In genomic region chr15:83936506-83936905, GRCm38 (mm10) we compare ENCODE assay signal across 21 mouse cellular contexts.
A peak's percentile ranks its signal among the peaks of the same experiment; 100 is the strongest.
DNase-seq lines count a peak whose midpoint lies in the region; ATAC-seq and TF ChIP-seq lines count a peak whose summit lies in the region.
"Had no signal": no experiment of that assay in that cellular context is flagged by ENCODE, and none has a peak within 500 bp of the region (broad histone marks: within the 10 kb centered on the region; RNA-seq: fewer than 3 reads in every experiment).

No protein-coding gene starts in this region.

- no peak for TF ChIP-seq CTCF in heart, adult 2 months (IDR thresholded peaks at IDR 0.05)
- TF ChIP-seq CTCF in midbrain, postnatal 0 days (IDR thresholded peaks at IDR 0.05), result no peak
- no peak for TF ChIP-seq CTCF in testis, adult 2 months (IDR thresholded peaks at IDR 0.05; ENCODE audit: control insufficient read depth, insufficient read depth, insufficient replicate concordance, low read depth, low read length)

- no peaks in the 10 kb centered on the region for H3K4me1 ChIP-seq in heart, adult 2 months (ENCODE audit: control insufficient read depth, insufficient read depth, low read length)
- H3K4me1 ChIP-seq in midbrain, embryonic 11.5 days (ENCODE audit: control insufficient read depth, insufficient read depth, low read length), result no peaks in the 10 kb centered on the region
- H3K4me1 ChIP-seq in midbrain, postnatal 0 days (ENCODE audit: insufficient read depth, low read length), result no peaks in the 10 kb centered on the region
- H3K4me1 ChIP-seq in testis, adult 2 months (ENCODE audit: control insufficient read depth, insufficient read depth, low read length), result no peaks in the 10 kb centered on the region

- intact Hi-C loops in heart, adult 2 months (cut with DNase I), result no loop called here

- no peaks in the 10 kb centered on the region for H3K27me3 ChIP-seq in heart, adult 2 months (ENCODE audit: control insufficient read depth, insufficient read depth, low read length)
- H3K27me3 ChIP-seq in midbrain, embryonic 11.5 days (ENCODE audit: control insufficient read depth, insufficient read depth, low read length), result no peaks in the 10 kb centered on the region
- no peaks in the 10 kb centered on the region for H3K27me3 ChIP-seq in midbrain, postnatal 0 days (ENCODE audit: insufficient read depth, low read length)
- H3K27me3 ChIP-seq in testis, adult 2 months (ENCODE audit: control insufficient read depth, insufficient read depth, low read length), result no peaks in the 10 kb centered on the region

- H3K36me3 ChIP-seq in heart, adult 2 months (ENCODE audit: control insufficient read depth, insufficient read depth, low read length), result no peaks in the 10 kb centered on the region
- H3K36me3 ChIP-seq in midbrain, embryonic 11.5 days (ENCODE audit: control insufficient read depth, insufficient read depth, low read length), result no peaks in the 10 kb centered on the region
- H3K36me3 ChIP-seq in midbrain, postnatal 0 days (ENCODE audit: insufficient read depth, low read length), result no peaks in the 10 kb centered on the region
- no peaks in the 10 kb centered on the region for H3K36me3 ChIP-seq in testis, adult 2 months (ENCODE audit: control insufficient read depth, insufficient read depth, low read length)
- H3K36me3 ChIP-seq: G1E had no signal

- no peak overlapping the region for H3K9ac ChIP-seq in heart, adult 2 months (ENCODE audit: low read depth, low read length)
- H3K9ac ChIP-seq in midbrain, embryonic 11.5 days (ENCODE audit: low read length), result no peak overlapping the region
- no peak overlapping the region for H3K9ac ChIP-seq in midbrain, postnatal 0 days (replicated peaks; ENCODE audit: low read length, poor library complexity, severe bottlenecking)

- H3K27ac ChIP-seq in heart, adult 2 months, result no peak overlapping the region
- H3K27ac ChIP-seq in midbrain, embryonic 11.5 days (ENCODE audit: low read depth, low read length), result no peak overlapping the region
- no peak overlapping the region for H3K27ac ChIP-seq in midbrain, postnatal 0 days (ENCODE audit: low read depth, low read length)
- peak overlapping the region; percentile 62; the same call in 1 of the 2 replicates for H3K27ac ChIP-seq in testis, adult 2 months (ENCODE audit: control insufficient read depth, insufficient read depth, low read depth, low read length)

- no peak for ATAC-seq in midbrain, embryonic 11.5 days (ENCODE audit: low FRiP score)
- ATAC-seq in midbrain, postnatal 0 days (ENCODE audit: low FRiP score), result no peak
- ATAC-seq: activated CD4-positive, CD25-positive, alpha-beta regulatory T cell, adult 4 months; CD4-positive, CD25-positive, alpha-beta regulatory T cell, adult 4 months; Patski had no signal

- WGBS in heart, adult 2 months, result 84% methylated on average over 4 of the region's 4 CpGs
- 88% methylated on average over 4 of the region's 4 CpGs for WGBS in midbrain, embryonic 11.5 days
- WGBS in midbrain, postnatal 0 days, result 95% methylated on average over 4 of the region's 4 CpGs

- DNase-seq in heart, adult 11 months, result peak; percentile 67
- DNase-seq in heart, adult 2 months, result no peak
- DNase-seq in midbrain, embryonic 11.5 days (ENCODE audit: low spot score, missing footprints), result peak; percentile 37
- no peak for DNase-seq in midbrain, postnatal 0 days (ENCODE audit: low spot score)
- DNase-seq in testis, postnatal 10 days (ENCODE audit: low spot score), result no peak
- DNase-seq in urinary bladder, postnatal 10 days (ENCODE audit: low spot score), result peak; percentile 5
- DNase-seq in urinary bladder, postnatal 14 days (ENCODE audit: low spot score), result no peak
- DNase-seq: adrenal gland, adult 2 months; adrenal gland, adult 8-10 months; adrenal gland, postnatal 10 days; adrenal gland, postnatal 14 days; adrenal gland, postnatal 25 days; adrenal gland, postnatal 36 days; B cell, adult 2 months; cerebellum, adult 11 months; cerebellum, adult 11-12 months had no signal

- no peak overlapping the region for H3K4me3 ChIP-seq in heart, adult 2 months
- no peak overlapping the region for H3K4me3 ChIP-seq in midbrain, embryonic 11.5 days (ENCODE audit: low read depth, low read length)
- H3K4me3 ChIP-seq in midbrain, postnatal 0 days (ENCODE audit: low read depth, low read length), result no peak overlapping the region
- peak overlapping the region; percentile 76 for H3K4me3 ChIP-seq in testis, adult 2 months (ENCODE audit: control insufficient read depth, low read depth, low read length)

- H3K9me3 ChIP-seq in midbrain, embryonic 11.5 days (ENCODE audit: control insufficient read depth, low read length), result no peaks in the 10 kb centered on the region
- no peaks in the 10 kb centered on the region for H3K9me3 ChIP-seq in midbrain, postnatal 0 days (ENCODE audit: low read length)

- no peak overlapping the region for H3K4me2 ChIP-seq in midbrain, embryonic 11.5 days
- no peak overlapping the region for H3K4me2 ChIP-seq in midbrain, postnatal 0 days (ENCODE audit: low read depth, low read length, poor library complexity, severe bottlenecking)

- TF ChIP-seq POLR2A in heart, adult 2 months (IDR thresholded peaks at IDR 0.05; ENCODE audit: insufficient read depth, low read depth, low read length), result no peak
- no peak; the same call in 1 of the 2 replicates for TF ChIP-seq POLR2A in testis, adult 2 months (IDR thresholded peaks at IDR 0.05; ENCODE audit: control insufficient read depth, low read depth, low read length)

- H3K79me2 ChIP-seq in heart, adult 2 months (replicated peaks; ENCODE audit: control insufficient read depth, insufficient read depth, low read length), result no peaks in the 10 kb centered on the region

- no peak for TF ChIP-seq EP300 in heart, adult 2 months (IDR thresholded peaks at IDR 0.05; ENCODE audit: insufficient read depth, low read depth, low read length)

Comparison
In these comparisons a context has a peak if more than half of its experiments do, and no peak if none do; other contexts are left out.
1. DNase-seq: peak in heart, adult 11 months (single experiment), midbrain, embryonic 11.5 days (single experiment) and urinary bladder, postnatal 10 days (single experiment); none in heart, adult 2 months (0 of 2), midbrain, postnatal 0 days (single experiment), testis, postnatal 10 days (single experiment) and urinary bladder, postnatal 14 days (single experiment).